Mouse (Mus musculus): ENCODE data around the gene Vars2. TPM values are rescaled to one million over a fixed set of nuclear protein-coding genes. Genes with fewer than 3 reads are reported as not detected.

Vars2 gene
- 16.1 and 17.4 TPM in 2 replicates for polyA plus RNA-seq (2016; fragmentation: Nextera tagmentation; extraction: Ambion mirVana)

DNA sequence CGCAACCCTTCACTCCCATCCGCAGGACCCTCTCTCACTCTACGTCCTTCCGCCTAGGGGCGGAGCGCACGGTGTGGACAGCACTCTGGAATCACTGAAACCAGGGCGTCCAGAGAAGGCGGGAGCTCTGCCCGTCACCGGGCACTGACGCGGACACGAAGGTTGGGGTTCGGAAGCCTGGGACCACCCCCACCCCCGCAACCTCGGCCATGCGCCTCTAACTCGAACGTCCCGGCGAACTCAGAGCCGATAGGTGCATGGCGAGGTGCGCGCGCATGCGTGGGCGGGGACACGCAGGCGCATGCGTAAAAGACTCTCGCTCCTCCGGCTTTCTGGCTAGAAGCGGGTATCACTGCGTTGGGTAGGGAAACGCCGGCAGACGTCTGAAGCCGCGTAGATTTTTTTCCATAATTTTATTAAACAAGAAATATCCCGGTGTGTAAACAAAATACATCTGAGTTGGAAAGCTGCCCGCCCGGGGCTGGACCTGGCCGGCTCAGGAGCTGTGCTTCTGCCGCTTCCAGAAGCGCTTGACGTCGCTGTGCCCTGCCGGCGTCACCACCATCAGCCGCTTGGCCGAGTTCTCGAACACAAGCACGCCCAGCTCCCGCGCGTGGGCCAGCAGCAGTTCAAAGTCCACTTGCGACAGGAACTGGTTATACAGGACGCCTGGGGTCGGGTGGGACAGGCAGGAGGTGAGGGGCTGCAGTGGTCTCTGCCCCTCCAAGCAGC is at the start of gene Vars2:
TSS of gene Vars2 (minus strand) at position 259 of the 732 bp plus-strand sequence.
- ATAC-seq (ENCODE audit: insufficient number of reproducible peaks, low FRiP score) = peak; percentile 89
- peaks cover 47% of the 10 kb centered on the region for H3K36me3 ChIP-seq
- H3K27me3 ChIP-seq (replicated peaks) = no peaks in the 10 kb centered on the region
- under 1% methylated on average over 61 of the region's 61 CpGs for WGBS
- H3K27ac ChIP-seq (ENCODE audit: poor library complexity, severe bottlenecking) = peak within 1 kb of the TSS; percentile 61
- no peaks in the 10 kb centered on the region for H3K9me3 ChIP-seq (replicated peaks)
- H3K4me2 ChIP-seq = peak within 1 kb of the TSS; percentile 94
- H3K9ac ChIP-seq = peak within 1 kb of the TSS; percentile 85
- peaks cover 18% of the 10 kb centered on the region for H3K4me1 ChIP-seq (replicated peaks)
- peak within 1 kb of the TSS; percentile 77 for H3K4me3 ChIP-seq

DNA sequence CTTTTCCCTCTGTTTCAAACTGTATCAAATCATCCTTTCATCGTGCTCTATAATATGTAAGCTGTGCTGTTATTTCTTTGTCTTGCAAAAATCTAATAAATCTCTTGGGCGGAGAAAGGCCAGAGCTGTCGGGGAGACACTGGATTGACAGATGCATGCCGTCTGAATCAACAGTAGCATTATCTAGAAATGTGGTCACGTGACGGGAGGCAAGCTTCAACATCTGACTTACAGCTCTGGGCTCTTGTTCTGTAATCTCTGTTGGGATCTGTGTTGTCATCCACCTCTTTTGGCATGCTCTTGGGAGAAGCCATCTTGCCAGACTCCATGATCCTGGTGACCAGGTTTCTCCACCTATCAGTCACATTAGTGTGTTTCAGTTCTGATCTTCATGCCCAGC is 49.7 kb upstream of the Vars2 start:
- WGBS = 77% methylated on average over 6 of the region's 6 CpGs

DNA sequence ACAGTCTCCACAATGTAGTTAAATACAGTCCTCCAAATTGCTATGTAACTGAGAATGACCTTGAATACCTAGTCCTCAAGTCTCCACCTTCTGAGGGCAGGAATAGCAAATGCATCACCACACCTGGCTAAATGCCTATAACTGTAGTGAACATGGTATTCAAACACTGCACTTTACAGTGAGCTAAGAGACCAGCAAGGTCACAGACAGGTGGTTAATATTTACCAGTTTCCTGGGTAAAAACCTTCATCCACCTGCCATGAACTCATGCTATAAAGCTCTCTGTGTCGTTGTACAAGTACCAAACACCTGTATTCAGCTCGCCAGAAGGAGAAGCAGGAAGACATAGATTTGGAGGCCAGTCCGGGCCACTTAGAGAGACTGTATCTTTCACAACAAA is 48.7 kb upstream of the Vars2 start:
- no peak for ATAC-seq (ENCODE audit: insufficient number of reproducible peaks, low FRiP score)
- 84% methylated on average over 3 of the region's 3 CpGs for WGBS

More for the DNA sequence above, 49.7 kb upstream of the Vars2 start:
- peaks cover 10% of the 10 kb centered on the region for H3K9me3 ChIP-seq (replicated peaks)
- H3K9ac ChIP-seq = no peak overlapping the region
- peaks cover 35% of the 10 kb centered on the region for H3K4me1 ChIP-seq (replicated peaks)
- no peak for ATAC-seq (ENCODE audit: insufficient number of reproducible peaks, low FRiP score)
- no peak overlapping the region for H3K27ac ChIP-seq (ENCODE audit: poor library complexity, severe bottlenecking)
- H3K36me3 ChIP-seq = no peaks in the 10 kb centered on the region
- no peak overlapping the region for H3K4me2 ChIP-seq
- no peak overlapping the region for H3K4me3 ChIP-seq
- H3K27me3 ChIP-seq (replicated peaks) = no peaks in the 10 kb centered on the region

DNA sequence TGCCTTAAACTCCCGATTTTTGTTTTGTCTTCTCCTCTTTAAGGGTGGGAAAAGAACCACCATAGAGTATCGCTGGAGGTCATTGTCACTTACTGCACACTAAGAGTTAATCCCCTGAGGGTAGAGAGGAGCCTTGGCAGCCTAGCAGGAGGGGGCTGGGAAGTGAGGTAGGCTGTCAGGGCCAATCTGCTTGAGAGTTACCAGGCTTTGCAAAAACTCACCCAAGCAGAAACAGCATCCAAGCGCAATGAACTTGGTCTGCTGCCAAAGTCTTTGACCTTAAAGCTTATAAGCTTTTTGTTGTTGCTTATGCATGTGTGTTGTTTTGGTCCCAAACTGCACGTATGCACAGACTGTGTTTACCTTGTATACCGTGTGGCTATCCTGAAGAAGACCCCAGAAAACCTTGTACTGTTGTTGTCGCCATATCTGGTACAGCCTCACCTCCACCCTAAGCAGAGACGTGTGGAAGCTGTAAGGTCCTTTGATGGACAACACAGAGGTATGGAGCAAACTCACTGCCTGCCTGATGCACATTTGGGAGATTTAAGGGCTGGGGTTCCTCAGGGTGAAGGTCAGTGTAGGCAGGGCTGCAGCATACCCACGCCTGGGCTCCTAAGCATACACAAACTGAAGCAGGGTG is 43.4 kb upstream of the Vars2 start:
- no peaks in the 10 kb centered on the region for H3K36me3 ChIP-seq
- H3K4me3 ChIP-seq = no peak overlapping the region
- 0 out of 2 replicates have a peak overlapping the region, but pooled peaks have one; percentile 23 for H3K9ac ChIP-seq
- peak overlapping the region; percentile 86 for H3K27ac ChIP-seq (ENCODE audit: poor library complexity, severe bottlenecking)
- H3K27me3 ChIP-seq (replicated peaks) = no peaks in the 10 kb centered on the region
- no peaks in the 10 kb centered on the region for H3K9me3 ChIP-seq (replicated peaks)
- peak overlapping the region; percentile 16; the same call in 1 of the 2 replicates for H3K4me2 ChIP-seq
- WGBS = 24% methylated on average over 8 of the region's 8 CpGs
- peak; percentile 57; the same call in 1 of the 2 replicates for ATAC-seq (ENCODE audit: insufficient number of reproducible peaks, low FRiP score)
- peaks cover 50% of the 10 kb centered on the region for H3K4me1 ChIP-seq (replicated peaks)

More for the DNA sequence above, 48.7 kb upstream of the Vars2 start:
- Histone ChIP-seq H3K4me3 (no peak overlapping the region), H3K36me3 (no peaks in the 10 kb centered on the region), H3K4me2 (no peak overlapping the region), H3K9me3 (replicated peaks) (peaks cover 10% of the 10 kb centered on the region), H3K9ac (no peak overlapping the region), H3K27ac (ENCODE audit: poor library complexity, severe bottlenecking) (no peak overlapping the region), H3K4me1 (replicated peaks) (peaks cover 35% of the 10 kb centered on the region), H3K27me3 (replicated peaks) (no peaks in the 10 kb centered on the region)

DNA sequence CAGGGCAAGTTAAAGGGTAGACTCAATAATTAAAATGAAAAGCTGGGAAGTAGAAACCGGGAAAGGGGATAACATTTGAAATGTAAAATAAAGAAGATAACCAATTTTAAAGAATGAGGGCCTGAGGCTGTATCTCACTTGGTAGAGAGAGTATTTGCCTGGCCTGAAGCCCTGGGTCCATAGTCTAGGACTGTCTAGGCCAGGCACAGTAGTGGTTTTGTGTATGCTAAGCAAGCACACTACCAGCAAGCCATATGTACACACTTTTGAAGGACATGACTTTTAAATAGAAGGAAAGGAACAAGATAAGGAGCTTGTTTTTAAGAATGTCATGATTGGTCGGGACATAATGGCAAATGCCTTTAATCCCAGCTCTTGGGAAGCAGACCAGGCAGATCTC is 41.2 kb upstream of the Vars2 start:
- Histone ChIP-seq H3K27ac (ENCODE audit: poor library complexity, severe bottlenecking) (peak overlapping the region; percentile 31; the same call in 1 of the 2 replicates), H3K36me3 (no peaks in the 10 kb centered on the region), H3K27me3 (replicated peaks) (no peaks in the 10 kb centered on the region), H3K4me3 (no peak overlapping the region), H3K9ac (no peak overlapping the region), H3K9me3 (replicated peaks) (no peaks in the 10 kb centered on the region), H3K4me2 (no peak overlapping the region), H3K4me1 (replicated peaks) (peaks cover 70% of the 10 kb centered on the region)
- no peak for ATAC-seq (ENCODE audit: insufficient number of reproducible peaks, low FRiP score)
- WGBS = 44% methylated on average over 2 of the region's 2 CpGs

DNA sequence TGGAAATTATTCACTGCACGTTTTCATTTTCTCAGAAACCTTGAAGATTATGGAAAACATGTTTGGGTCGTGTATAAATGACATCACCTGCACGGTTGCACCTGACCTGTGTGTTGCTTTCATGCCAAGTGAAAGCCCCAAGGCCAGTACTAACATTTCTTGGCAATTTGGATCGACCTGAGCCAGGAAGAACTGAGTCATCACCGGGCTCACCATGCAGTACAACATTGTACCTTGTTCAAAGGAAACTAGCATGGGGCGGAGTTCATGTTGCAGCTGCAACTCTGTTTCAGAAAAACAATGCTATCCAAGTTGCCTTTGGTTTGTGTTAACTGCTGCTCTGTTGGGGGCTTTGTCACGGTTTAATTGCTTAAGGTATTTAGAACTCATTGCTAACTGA is 40.5 kb upstream of the Vars2 start:
- ATAC-seq (ENCODE audit: insufficient number of reproducible peaks, low FRiP score) = no peak
- WGBS = 72% methylated on average over 7 of the region's 7 CpGs
- Histone ChIP-seq H3K36me3 (no peaks in the 10 kb centered on the region), H3K27ac (ENCODE audit: poor library complexity, severe bottlenecking) (peak overlapping the region; percentile 31; the same call in 1 of the 2 replicates), H3K4me2 (no peak overlapping the region), H3K9me3 (replicated peaks) (no peaks in the 10 kb centered on the region), H3K4me1 (replicated peaks) (peaks cover 75% of the 10 kb centered on the region), H3K4me3 (no peak overlapping the region), H3K27me3 (replicated peaks) (no peaks in the 10 kb centered on the region), H3K9ac (no peak overlapping the region)

DNA sequence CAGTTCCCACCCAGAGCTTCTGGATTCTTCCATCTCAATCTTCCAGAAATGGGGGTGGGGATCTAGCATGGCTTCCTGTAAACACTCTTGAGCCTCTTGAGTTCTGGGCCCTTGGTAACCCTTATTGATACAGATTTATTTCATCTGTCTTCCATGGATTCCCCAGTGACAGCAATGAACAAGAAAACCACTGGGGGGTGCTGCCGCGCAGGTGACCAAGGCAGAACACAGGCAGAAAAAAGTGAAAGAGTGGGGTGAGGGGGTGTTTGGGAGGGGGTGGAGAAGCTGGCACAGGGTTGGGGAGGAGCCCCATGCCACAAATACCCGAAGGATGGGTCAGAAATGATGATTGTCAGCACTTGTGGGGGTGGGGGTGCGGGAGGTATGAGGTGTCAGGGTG is 38.4 kb upstream of the Vars2 start:
- 9% methylated on average over 4 of the region's 4 CpGs for WGBS
- H3K27ac ChIP-seq (ENCODE audit: poor library complexity, severe bottlenecking) = peak overlapping the region; percentile 97; the same call in 1 of the 2 replicates
- no peak overlapping the region for H3K4me2 ChIP-seq
- H3K4me1 ChIP-seq (replicated peaks) = peaks cover 64% of the 10 kb centered on the region
- no peak overlapping the region for H3K9ac ChIP-seq
- no peaks in the 10 kb centered on the region for H3K36me3 ChIP-seq
- no peaks in the 10 kb centered on the region for H3K9me3 ChIP-seq (replicated peaks)
- H3K27me3 ChIP-seq (replicated peaks) = no peaks in the 10 kb centered on the region
- H3K4me3 ChIP-seq = no peak overlapping the region
- ATAC-seq (ENCODE audit: insufficient number of reproducible peaks, low FRiP score) = no peak

DNA sequence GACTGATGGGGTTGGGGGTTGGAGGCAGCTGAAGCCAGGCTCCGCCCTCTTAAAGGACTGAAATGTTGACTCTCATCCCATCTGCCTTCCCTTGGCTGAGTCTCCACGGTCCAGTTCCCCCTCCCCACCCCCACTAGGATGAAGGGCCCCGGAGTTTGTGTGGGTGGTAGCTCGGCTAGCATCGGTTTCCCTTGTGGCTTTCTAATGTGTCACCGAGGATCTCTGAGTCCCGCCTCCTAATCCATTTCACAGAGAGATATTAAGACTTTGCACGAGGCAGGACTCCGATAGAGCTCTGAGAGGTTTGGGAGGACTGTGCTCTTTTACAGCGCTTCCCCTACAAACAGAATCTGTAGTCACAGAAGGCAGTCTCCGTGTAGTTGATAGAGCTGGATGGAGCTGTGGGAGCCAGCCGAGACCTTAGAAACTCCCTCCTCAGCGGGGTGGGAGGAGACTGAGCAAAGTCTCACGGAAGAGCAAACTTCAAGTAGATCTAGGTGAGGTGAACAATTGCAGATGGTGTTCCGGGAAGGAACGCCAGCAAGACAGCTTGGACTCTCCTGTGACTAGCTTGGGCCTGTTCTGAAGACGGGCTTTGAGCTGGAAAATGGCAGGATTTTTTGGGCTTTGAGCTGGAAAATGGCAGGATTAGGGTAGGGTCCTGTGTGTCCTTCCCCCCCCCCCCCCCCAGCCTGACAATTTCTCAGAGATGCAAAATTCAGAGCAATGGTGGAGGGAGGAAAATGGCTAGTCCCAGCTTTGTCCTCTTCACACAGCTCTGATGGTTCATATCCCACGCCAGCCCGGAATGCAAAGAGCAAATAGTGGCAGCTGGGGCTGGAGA is 37.5 kb upstream of the Vars2 start, which contains the start of gene Ddr1:
TSS of gene Ddr1 (minus strand) at position 1 of the 844 bp plus-strand sequence.
- Histone ChIP-seq H3K4me1 (replicated peaks) (peaks cover 55% of the 10 kb centered on the region), H3K27me3 (replicated peaks) (no peaks in the 10 kb centered on the region), H3K4me3 (peak within 1 kb of the TSS; percentile 62), H3K9ac (peak within 1 kb of the TSS; percentile 71), H3K27ac (ENCODE audit: poor library complexity, severe bottlenecking) (peak within 1 kb of the TSS; percentile 97), H3K36me3 (no peaks in the 10 kb centered on the region), H3K9me3 (replicated peaks) (no peaks in the 10 kb centered on the region), H3K4me2 (peak within 1 kb of the TSS; percentile 84)
- no peak for ATAC-seq (ENCODE audit: insufficient number of reproducible peaks, low FRiP score)
- 10% methylated on average over 19 of the region's 19 CpGs for WGBS

DNA sequence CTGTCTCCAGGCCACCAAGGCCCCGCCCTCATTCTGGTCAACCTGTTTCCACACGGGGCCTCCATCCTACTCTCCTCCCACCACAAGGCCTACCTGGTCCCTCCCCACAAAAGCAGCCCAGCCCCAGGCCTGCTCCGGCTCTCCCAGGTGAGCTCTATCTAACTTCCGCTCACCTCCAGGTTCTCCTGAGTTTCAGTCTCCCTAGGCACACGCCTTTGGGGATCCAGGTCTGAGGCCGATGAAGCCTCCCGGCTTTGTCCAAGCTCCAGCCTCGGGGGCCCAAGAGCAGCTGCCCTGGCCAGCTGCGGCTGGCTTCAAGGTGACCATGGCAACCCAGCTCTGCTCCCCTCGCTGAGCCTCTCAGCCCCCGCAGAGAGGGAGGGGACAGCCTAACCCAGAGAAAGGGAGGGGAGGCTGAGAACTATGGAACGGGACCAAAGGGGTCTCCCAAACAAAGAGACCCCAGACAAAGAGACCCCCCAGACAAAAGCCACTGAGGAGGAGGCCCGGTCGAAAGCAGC is 36.4 kb upstream of the Vars2 start:
- WGBS = 3% methylated on average over 14 of the region's 14 CpGs
- peak overlapping the region; percentile 97 for H3K27ac ChIP-seq (ENCODE audit: poor library complexity, severe bottlenecking)
- H3K9ac ChIP-seq = peak overlapping the region; percentile 71
- no peaks in the 10 kb centered on the region for H3K36me3 ChIP-seq
- peaks cover 58% of the 10 kb centered on the region for H3K4me1 ChIP-seq (replicated peaks)
- H3K4me2 ChIP-seq = peak overlapping the region; percentile 84
- H3K4me3 ChIP-seq = peak overlapping the region; percentile 62
- ATAC-seq (ENCODE audit: insufficient number of reproducible peaks, low FRiP score) = no peak
- no peaks in the 10 kb centered on the region for H3K27me3 ChIP-seq (replicated peaks)
- no peaks in the 10 kb centered on the region for H3K9me3 ChIP-seq (replicated peaks)

DNA sequence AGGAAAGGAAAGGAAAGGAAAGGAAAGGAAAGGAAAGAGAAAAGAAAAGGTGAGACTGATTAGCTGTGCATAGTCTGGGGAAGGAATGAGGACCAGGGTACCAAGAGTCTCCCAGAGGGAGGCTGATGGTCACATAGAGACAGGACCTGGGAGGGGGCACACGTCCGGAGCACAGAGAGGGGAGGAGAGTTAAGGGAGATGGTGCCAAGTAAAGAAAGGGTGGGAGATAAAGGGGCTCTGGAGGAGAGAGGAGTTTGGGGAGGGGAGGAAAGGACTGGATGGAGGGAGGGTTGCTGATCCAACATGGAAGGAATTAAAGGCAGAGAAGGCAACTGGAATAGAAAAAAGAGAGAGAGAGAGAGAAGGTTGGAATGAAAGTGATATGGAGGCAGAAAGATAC is 35.7 kb upstream of the Vars2 start:
- no peaks in the 10 kb centered on the region for H3K9me3 ChIP-seq (replicated peaks)
- H3K9ac ChIP-seq = peak overlapping the region; percentile 16; the same call in 1 of the 2 replicates
- H3K4me2 ChIP-seq = peak overlapping the region; percentile 84
- H3K4me3 ChIP-seq = peak overlapping the region; percentile 62
- H3K27me3 ChIP-seq (replicated peaks) = no peaks in the 10 kb centered on the region
- 2% methylated on average over 2 of the region's 2 CpGs for WGBS
- ATAC-seq (ENCODE audit: insufficient number of reproducible peaks, low FRiP score) = no peak
- H3K4me1 ChIP-seq (replicated peaks) = peaks cover 57% of the 10 kb centered on the region
- peak overlapping the region; percentile 97 for H3K27ac ChIP-seq (ENCODE audit: poor library complexity, severe bottlenecking)
- H3K36me3 ChIP-seq = no peaks in the 10 kb centered on the region

All from heart, embryonic 12.5 days (tissue).